Mouse (Mus musculus) hindbrain, embryonic 12.5 days (tissue): ENCODE data around the gene Nhsl2. TPM values are rescaled to one million over a fixed set of nuclear protein-coding genes. Genes with fewer than 3 reads are reported as not detected.
A peak's percentile ranks its signal among the peaks of the same experiment; 100 is the strongest.

Source experiments
- ATAC-seq: fragments of 200-750 bp; cut with Nextera tagmentation; 2 replicates; pipeline ENCODE4 v1.8.0; 2017; ENCODE audit warnings: moderate TSS enrichment; ENCODE audit not compliant: low FRiP score
- H3K27ac ChIP-seq: fragments of 300-500 bp; sonication (generic); 2 replicates; pipeline ENCODE4 v1.5.1; 2016; ENCODE audit warnings: mild to moderate bottlenecking
- H3K27me3 ChIP-seq: fragments of 300-500 bp; sonication (generic); 2 replicates; pipeline ENCODE4 v1.6.1; 2016; ENCODE audit warnings: mild to moderate bottlenecking
- H3K36me3 ChIP-seq: fragments of 300-500 bp; sonication (generic); 2 replicates; pipeline ENCODE4 v1.6.1; 2016; ENCODE audit warnings: mild to moderate bottlenecking
- H3K4me1 ChIP-seq: fragments of 300-500 bp; sonication (generic); 2 replicates; pipeline ENCODE4 v1.6.1; 2016
- H3K4me2 ChIP-seq: fragments of 300-500 bp; sonication (generic); replicated peaks from 2 replicates; pipeline ENCODE4 v1.6.1; 2016; ENCODE audit warnings: mild to moderate bottlenecking
- H3K4me3 ChIP-seq: fragments of 300-500 bp; sonication (generic); 2 replicates; pipeline ENCODE4 v1.5.1; 2016; ENCODE audit warnings: mild to moderate bottlenecking
- H3K9ac ChIP-seq: fragments of 300-500 bp; sonication (generic); 2 replicates; pipeline ENCODE4 v1.6.1; 2016; ENCODE audit warnings: mild to moderate bottlenecking, moderate library complexity
- H3K9me3 ChIP-seq: fragments of 300-500 bp; sonication (generic); replicated peaks from 2 replicates; pipeline ENCODE4 v1.6.1; 2016; ENCODE audit warnings: mild to moderate bottlenecking
- WGBS: fragments of 180-500 bp; shearing (Covaris S2); methylation state at CpG from one replicate; pipeline ENCODE4 v1.1.7; 2016; 5-methylcytosine and 5-hydroxymethylcytosine counted together
- polyA plus RNA-seq: library from polyadenylated mRNA; unstranded; fragments of >200 nt; fragmentation: Nextera tagmentation; extraction: Ambion mirVana; gene quantifications from 2 replicates; pipeline ENCODE4 v1.2.1, GENCODE M21; 2016

Nhsl2 gene
- polyA plus RNA-seq, 1 experiment from 2014 or later = 14.7 TPM

DNA sequence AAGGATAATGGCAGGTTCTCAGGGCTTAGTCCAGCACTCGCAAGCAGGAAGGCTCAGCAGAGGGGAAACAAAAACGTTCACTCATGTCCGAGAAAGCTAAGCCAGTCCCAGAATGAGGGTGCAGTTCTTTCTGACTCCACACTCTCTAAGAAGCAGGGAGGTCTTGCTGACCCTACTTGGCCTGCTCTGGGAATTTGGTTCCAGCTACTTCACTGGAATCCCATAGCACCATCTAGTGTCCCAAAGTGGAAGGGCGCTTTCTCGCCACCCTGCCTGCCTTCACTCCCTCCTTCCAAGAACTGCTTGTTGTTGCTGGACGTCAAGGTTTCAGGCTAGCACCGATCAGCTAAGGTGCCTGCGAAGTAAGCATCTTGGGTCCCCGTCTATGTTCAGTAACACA, 216.9 kb downstream of the Nhsl2 start:
- H3K27me3 ChIP-seq = peaks cover 16% of the 10 kb centered on the region
- H3K4me1 ChIP-seq = peaks cover 13% of the 10 kb centered on the region; the same call in 1 of the 2 replicates
- no peak for ATAC-seq
- H3K9me3 ChIP-seq = no peaks in the 10 kb centered on the region
- H3K36me3 ChIP-seq = no peaks in the 10 kb centered on the region
- no peak overlapping the region for H3K4me3 ChIP-seq
- H3K9ac ChIP-seq = no peak overlapping the region
- H3K27ac ChIP-seq = no peak overlapping the region
- 22% methylated on average over 9 of the region's 9 CpGs for WGBS
- no peak overlapping the region for H3K4me2 ChIP-seq

GRCm38 (mm10) chrX:102067118-102067517, 217.9 kb downstream of the Nhsl2 start:
- Histone ChIP-seq H3K4me2 (no peak overlapping the region), H3K36me3 (no peaks in the 10 kb centered on the region), H3K9me3 (no peaks in the 10 kb centered on the region), H3K9ac (no peak overlapping the region), H3K27ac (no peak overlapping the region), H3K4me1 (peaks cover 16% of the 10 kb centered on the region; the same call in 1 of the 2 replicates), H3K27me3 (peaks cover 23% of the 10 kb centered on the region), H3K4me3 (no peak overlapping the region)
- ATAC-seq = no peak
- 78% methylated on average over 6 of the region's 6 CpGs for WGBS

- 90% methylated on average over 24 of the region's 24 CpGs for WGBS
- H3K9me3 ChIP-seq = no peaks in the 10 kb centered on the region
- peaks cover 20% of the 10 kb centered on the region for H3K27me3 ChIP-seq
- no peak overlapping the region for H3K9ac ChIP-seq
- H3K27ac ChIP-seq = no peak overlapping the region
- H3K36me3 ChIP-seq = no peaks in the 10 kb centered on the region
- H3K4me2 ChIP-seq = peak overlapping the region; percentile 62; the same call in 1 of the 2 replicates
- H3K4me1 ChIP-seq = peaks cover 23% of the 10 kb centered on the region; the same call in 1 of the 2 replicates
- no peak for ATAC-seq
- no peak overlapping the region for H3K4me3 ChIP-seq
Measured at GRCm38 (mm10) chrX:102068811-102069540, 219.8 kb downstream of the Nhsl2 start.

- no peaks in the 10 kb centered on the region for H3K36me3 ChIP-seq
- 19% methylated on average over 60 of the region's 61 CpGs for WGBS
Measured at GRCm38 (mm10) chrX:102070591-102071471, 221.6 kb downstream of the Nhsl2 start, which contains the start of gene Rtl5. Gene Rtl5, minus strand, starts transcription at chrX:102071304.

DNA sequence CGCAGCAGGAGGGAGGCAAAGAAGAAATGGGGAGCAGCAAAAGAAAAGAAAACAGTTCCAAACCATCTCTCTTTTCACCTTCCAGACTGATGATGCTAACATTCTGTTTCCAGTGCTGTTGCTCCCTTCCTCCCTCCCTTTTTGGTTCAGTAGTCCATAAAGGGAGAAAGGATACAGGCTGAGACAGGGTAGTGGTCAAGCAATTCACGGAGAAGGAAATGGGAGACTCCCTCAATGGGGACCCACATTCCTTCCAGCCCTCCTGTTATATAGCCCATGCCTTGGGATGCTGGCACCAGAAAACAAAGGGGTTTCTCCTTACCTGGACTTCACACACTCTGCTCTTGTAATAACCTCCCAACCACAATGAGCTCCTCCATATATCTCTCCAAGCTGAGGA, 222.3 kb downstream of the Nhsl2 start:
- Histone ChIP-seq H3K9me3 (no peaks in the 10 kb centered on the region), H3K4me3 (peak overlapping the region; percentile 51), H3K4me1 (peaks cover 21% of the 10 kb centered on the region; the same call in 1 of the 2 replicates), H3K27me3 (peaks cover 17% of the 10 kb centered on the region), H3K9ac (peak overlapping the region; percentile 67; the same call in 1 of the 2 replicates), H3K36me3 (no peaks in the 10 kb centered on the region), H3K27ac (peak overlapping the region; percentile 85), H3K4me2 (peak overlapping the region; percentile 62)
- peak; percentile 21; the same call in 1 of the 2 replicates for ATAC-seq
- WGBS = 31% methylated on average over 1 of the region's 2 CpGs

More at GRCm38 (mm10) chrX:102070591-102071471, 221.6 kb downstream of the Nhsl2 start, which contains the start of gene Rtl5:
- Histone ChIP-seq H3K4me1 (peaks cover 23% of the 10 kb centered on the region; the same call in 1 of the 2 replicates), H3K9me3 (no peaks in the 10 kb centered on the region), H3K27me3 (peaks cover 17% of the 10 kb centered on the region), H3K9ac (peak within 1 kb of the TSS; percentile 67), H3K4me2 (peak within 1 kb of the TSS; percentile 62), H3K4me3 (peak within 1 kb of the TSS; percentile 51), H3K27ac (peak within 1 kb of the TSS; percentile 85)
- ATAC-seq = peak; percentile 93

DNA sequence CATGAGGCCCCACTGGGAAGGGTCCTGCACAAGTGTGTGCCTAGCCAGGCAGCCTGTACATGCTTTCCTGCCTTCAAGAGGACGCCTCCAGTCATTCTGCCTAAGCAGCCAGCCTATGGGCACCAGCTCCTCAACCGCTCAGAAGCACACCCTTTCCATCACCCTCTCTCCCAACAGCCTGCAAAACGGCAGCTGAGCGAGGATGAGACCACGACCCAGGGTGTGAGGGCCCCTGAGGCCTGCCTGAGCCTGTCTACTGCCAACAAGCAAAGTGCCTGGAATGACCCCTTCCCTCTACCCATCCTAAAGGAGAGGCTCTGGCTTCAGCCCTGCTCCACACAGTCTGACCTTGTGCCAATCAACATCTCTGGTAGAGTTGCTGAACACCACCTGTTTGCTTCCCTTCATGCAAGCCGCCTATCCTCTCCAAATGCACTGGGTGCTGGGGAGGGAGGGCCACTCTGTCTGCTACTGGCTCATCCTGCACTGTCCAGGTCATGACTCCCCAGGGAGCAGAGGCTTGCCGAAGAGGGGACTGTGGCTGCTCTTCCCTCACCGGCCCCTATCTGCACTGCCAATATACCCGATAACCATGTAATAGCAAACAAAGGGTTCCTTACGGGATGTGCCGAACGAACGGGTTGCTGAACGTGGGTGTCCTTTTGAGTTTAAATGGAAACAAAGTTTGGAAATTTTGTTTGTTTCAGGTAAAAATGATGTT, 224.6 kb downstream of the Nhsl2 start:
- Histone ChIP-seq H3K9me3 (no peaks in the 10 kb centered on the region), H3K4me2 (no peak overlapping the region), H3K4me1 (peaks cover 18% of the 10 kb centered on the region; the same call in 1 of the 2 replicates), H3K27ac (no peak overlapping the region), H3K9ac (no peak overlapping the region), H3K4me3 (no peak overlapping the region), H3K27me3 (peaks cover 12% of the 10 kb centered on the region), H3K36me3 (no peaks in the 10 kb centered on the region)
- WGBS = 72% methylated on average over 14 of the region's 14 CpGs
- ATAC-seq = no peak

DNA sequence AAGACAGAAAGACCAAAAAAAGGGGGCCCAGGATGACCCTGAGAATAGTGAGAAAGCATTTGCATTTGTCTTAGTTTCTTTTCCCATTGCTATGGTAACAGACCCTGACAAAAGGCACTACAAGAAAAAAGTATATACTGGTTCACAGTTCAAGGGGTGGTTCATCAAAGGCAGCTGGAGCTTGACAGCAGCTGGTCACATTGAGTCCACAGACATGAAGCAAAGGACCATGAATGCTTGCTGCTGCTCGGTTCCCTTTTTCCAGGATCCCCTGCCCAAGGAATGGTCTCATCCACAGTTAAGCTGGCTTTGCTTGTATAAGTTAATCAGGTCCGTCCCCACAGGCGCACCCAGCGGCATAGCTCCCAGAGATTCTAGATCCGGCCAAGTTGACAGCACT, 225.2 kb downstream of the Nhsl2 start:
- no peak overlapping the region for H3K4me2 ChIP-seq
- H3K9ac ChIP-seq = no peak overlapping the region
- no peaks in the 10 kb centered on the region for H3K36me3 ChIP-seq
- 53% methylated on average over 5 of the region's 5 CpGs for WGBS
- no peak overlapping the region for H3K27ac ChIP-seq
- peaks cover 12% of the 10 kb centered on the region for H3K27me3 ChIP-seq
- H3K4me1 ChIP-seq = peaks cover 18% of the 10 kb centered on the region; the same call in 1 of the 2 replicates
- H3K9me3 ChIP-seq = no peaks in the 10 kb centered on the region
- no peak overlapping the region for H3K4me3 ChIP-seq
- no peak for ATAC-seq

DNA sequence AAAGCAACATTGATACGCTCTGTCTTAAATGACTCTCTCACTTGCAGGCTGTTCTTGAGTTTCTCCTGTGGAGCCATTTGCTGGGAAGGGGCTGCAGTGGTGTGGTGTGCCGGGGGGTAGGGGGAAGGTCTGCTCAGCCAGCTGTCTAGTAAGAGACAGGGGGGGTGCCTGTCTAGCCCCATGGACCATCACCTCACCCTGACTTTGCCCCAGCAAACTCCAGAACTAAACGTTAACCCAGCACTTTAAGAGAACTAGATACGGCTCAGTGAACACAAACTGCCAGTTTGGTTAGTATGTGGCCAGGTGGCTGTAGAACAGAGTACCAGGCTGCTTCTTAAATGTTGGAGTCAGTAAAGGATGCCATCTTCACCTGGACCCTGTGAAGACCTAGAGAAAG, 226.0 kb downstream of the Nhsl2 start:
- no peak for ATAC-seq
- Histone ChIP-seq H3K4me2 (no peak overlapping the region), H3K27ac (no peak overlapping the region), H3K9ac (no peak overlapping the region), H3K36me3 (no peaks in the 10 kb centered on the region), H3K4me1 (peaks cover 11% of the 10 kb centered on the region; the same call in 1 of the 2 replicates), H3K9me3 (no peaks in the 10 kb centered on the region), H3K27me3 (peaks cover 12% of the 10 kb centered on the region), H3K4me3 (no peak overlapping the region)
- WGBS = 76% methylated on average over 4 of the region's 4 CpGs

DNA sequence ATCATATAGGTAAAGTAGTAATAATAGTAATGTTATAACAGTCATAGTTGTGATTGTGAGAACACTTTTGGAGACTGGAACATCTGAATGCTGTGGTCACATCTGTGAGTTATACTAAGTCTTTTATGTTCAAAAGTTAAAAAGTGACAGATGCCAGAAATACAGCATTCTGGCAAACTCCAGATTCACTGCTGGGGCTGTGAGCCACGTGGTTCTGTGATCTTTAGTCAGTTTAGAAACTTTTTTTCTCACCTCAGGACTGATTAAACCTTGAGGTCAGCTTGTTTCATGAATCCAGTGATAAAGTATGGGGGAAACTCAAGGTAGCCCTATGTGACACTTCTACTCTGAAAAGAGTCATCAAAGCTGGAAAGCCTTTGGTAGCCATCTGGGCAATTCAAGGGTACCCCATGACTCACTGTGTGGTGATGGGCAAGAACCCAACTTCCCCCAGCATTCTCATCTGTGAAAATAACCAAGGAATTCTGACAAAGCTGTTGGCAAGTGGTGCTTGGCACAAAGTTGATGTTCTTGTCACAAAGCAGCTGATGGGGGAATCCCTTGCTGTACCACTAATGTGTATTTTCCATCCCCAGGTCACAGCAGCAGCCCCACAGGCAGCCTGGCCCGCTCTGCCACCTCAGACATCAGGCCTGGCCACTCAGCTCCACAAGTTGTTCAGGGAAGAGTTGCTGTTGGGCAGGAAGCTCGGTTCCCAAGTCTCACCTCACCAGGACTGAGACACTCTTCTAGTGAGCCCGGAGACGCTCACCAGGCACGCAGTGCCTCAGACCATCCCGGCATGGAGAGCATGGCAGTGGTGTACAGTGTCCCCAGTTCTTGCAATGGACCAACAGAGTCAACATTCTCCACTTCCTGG, 227.9 kb downstream of the Nhsl2 start:
- peaks cover 16% of the 10 kb centered on the region for H3K4me1 ChIP-seq
- H3K27ac ChIP-seq = no peak overlapping the region
- ATAC-seq = no peak
- H3K27me3 ChIP-seq = peaks cover 5% of the 10 kb centered on the region
- no peak overlapping the region for H3K4me2 ChIP-seq
- no peak overlapping the region for H3K9ac ChIP-seq
- 84% methylated on average over 7 of the region's 7 CpGs for WGBS
- H3K36me3 ChIP-seq = no peaks in the 10 kb centered on the region
- H3K9me3 ChIP-seq = no peaks in the 10 kb centered on the region
- no peak overlapping the region for H3K4me3 ChIP-seq

GRCm38 (mm10) chrX:102081076-102081475, 231.9 kb downstream of the Nhsl2 start:
- no peaks in the 10 kb centered on the region for H3K9me3 ChIP-seq
- no peaks in the 10 kb centered on the region for H3K36me3 ChIP-seq
- peak overlapping the region; percentile 90 for H3K27ac ChIP-seq
- 0 out of 2 replicates have a peak, but pooled peaks have one; percentile 1 for ATAC-seq
- no peaks in the 10 kb centered on the region; the same call in none of the 2 replicates for H3K27me3 ChIP-seq
- 46% methylated on average over 10 of the region's 10 CpGs for WGBS
- H3K4me2 ChIP-seq = no peak overlapping the region
- no peak overlapping the region for H3K9ac ChIP-seq
- H3K4me3 ChIP-seq = no peak overlapping the region
- H3K4me1 ChIP-seq = peaks cover 15% of the 10 kb centered on the region
